Mouse (Mus musculus): ENCODE data around the gene Itsn1. TPM values are rescaled to one million over a fixed set of nuclear protein-coding genes. Genes with fewer than 3 reads are reported as not detected.

Gene Itsn1
- polyA plus RNA-seq, 2 experiments: 31.4 to 46.8 TPM

- Histone ChIP-seq H3K4me1 (replicated peaks; ENCODE audit: control insufficient read depth in 2 of 2, insufficient read depth in 2 of 2, low read length in 1 of 2) (peaks cover 24 to 43% of the 10 kb centered on the region in 2 experiments), H3K27me3 (ENCODE audit: control insufficient read depth, insufficient read depth, low read length) (no peaks in the 10 kb centered on the region), H3K4me2 (ENCODE audit: low read depth) (no peak overlapping the region), H3K27ac (no peak overlapping the region; the same call in 1 of the 2 replicates), H3K9me3 (ENCODE audit: control insufficient read depth, low read length) (no peaks in the 10 kb centered on the region), H3K36me3 (replicated peaks; ENCODE audit: control insufficient read depth, insufficient read depth, low read depth) (peaks cover 15% of the 10 kb centered on the region), H3K4me3 (ENCODE audit: insufficient read depth in 1 of 2, low read depth in 2 of 2, low read length in 2 of 2) (no peak overlapping the region), H3K9ac (replicated peaks) (no peak overlapping the region)
- DNase-seq (ENCODE audit: low read depth in 3 of 3, low spot score in 3 of 3): no peak
- TF ChIP-seq CTCF (IDR thresholded peaks at IDR 0.05; ENCODE audit: low read depth) (no peak), EP300 (IDR thresholded peaks at IDR 0.05; ENCODE audit: low read depth) (no peak)
- ATAC-seq (ENCODE audit: insufficient read depth): no peak
- WGBS (ENCODE audit: insufficient replicate concordance): 71% methylated on average over 5 of the region's 5 CpGs
These were observed 73.5 kb downstream of the Itsn1 start for GRCm38 (mm10) chr16:91802461-91803062.

GRCm38 (mm10) chr16:91804418-91804817 lies 75.3 kb downstream of the Itsn1 start:
- Histone ChIP-seq H3K4me2 (ENCODE audit: low read depth) (peak overlapping the region; percentile 70), H3K27ac (peak overlapping the region; percentile 99), H3K4me1 (replicated peaks; ENCODE audit: control insufficient read depth in 2 of 2, insufficient read depth in 2 of 2, low read length in 1 of 2) (peaks cover 24 to 43% of the 10 kb centered on the region in 2 experiments), H3K9ac (replicated peaks) (peak overlapping the region; percentile 87), H3K9me3 (ENCODE audit: control insufficient read depth, low read length) (no peaks in the 10 kb centered on the region), H3K4me3 (ENCODE audit: insufficient read depth in 1 of 2, low read depth in 2 of 2, low read length in 2 of 2) (peak overlapping the region; percentile 69 to 95), H3K27me3 (ENCODE audit: control insufficient read depth, insufficient read depth, low read length) (no peaks in the 10 kb centered on the region), H3K36me3 (replicated peaks; ENCODE audit: control insufficient read depth, insufficient read depth, low read depth) (peaks cover 25% of the 10 kb centered on the region)
- TF ChIP-seq EP300 (IDR thresholded peaks at IDR 0.05; ENCODE audit: low read depth): peak; percentile 98
- TF ChIP-seq CTCF (IDR thresholded peaks at IDR 0.05; ENCODE audit: low read depth): no peak
- WGBS (ENCODE audit: insufficient replicate concordance): 16% methylated on average over 8 of the region's 8 CpGs
- DNase-seq (ENCODE audit: low read depth in 3 of 3, low spot score in 3 of 3): peak; percentile 91 to 93 (median 92)
- ATAC-seq (ENCODE audit: insufficient read depth): peak; percentile 97

- WGBS (ENCODE audit: insufficient replicate concordance): 28% methylated on average over 5 of the region's 5 CpGs
These were observed 75.8 kb downstream of the Itsn1 start for GRCm38 (mm10) chr16:91804831-91805230.

GRCm38 (mm10) chr16:91810235-91810634 lies 81.2 kb downstream of the Itsn1 start:
- Histone ChIP-seq H3K4me3 (ENCODE audit: insufficient read depth in 1 of 2, low read depth in 2 of 2, low read length in 2 of 2) (no peak overlapping the region), H3K9me3 (ENCODE audit: control insufficient read depth, low read length) (no peaks in the 10 kb centered on the region)

More at GRCm38 (mm10) chr16:91804831-91805230, 75.8 kb downstream of the Itsn1 start:
- peaks cover 24 to 43% of the 10 kb centered on the region in 2 experiments for H3K4me1 ChIP-seq (replicated peaks; ENCODE audit: control insufficient read depth in 2 of 2, insufficient read depth in 2 of 2, low read length in 1 of 2)
- peaks cover 30% of the 10 kb centered on the region for H3K36me3 ChIP-seq (replicated peaks; ENCODE audit: control insufficient read depth, insufficient read depth, low read depth)
- peak overlapping the region; percentile 87 for H3K9ac ChIP-seq (replicated peaks)
- peak overlapping the region; percentile 70 for H3K4me2 ChIP-seq (ENCODE audit: low read depth)
- H3K4me3 ChIP-seq (ENCODE audit: insufficient read depth in 1 of 2, low read depth in 2 of 2, low read length in 2 of 2): peak overlapping the region; percentile 69 to 95
- TF ChIP-seq EP300 (IDR thresholded peaks at IDR 0.05; ENCODE audit: low read depth) (no peak), CTCF (IDR thresholded peaks at IDR 0.05; ENCODE audit: low read depth) (no peak)
- ATAC-seq (ENCODE audit: insufficient read depth) (peak; percentile 68), DNase-seq (ENCODE audit: low read depth in 3 of 3, low spot score in 3 of 3) (peak in 1 of 3 experiments; percentile 35)
- no peaks in the 10 kb centered on the region for H3K27me3 ChIP-seq (ENCODE audit: control insufficient read depth, insufficient read depth, low read length)
- H3K27ac ChIP-seq: peak overlapping the region; percentile 99
- H3K9me3 ChIP-seq (ENCODE audit: control insufficient read depth, low read length): no peaks in the 10 kb centered on the region

GRCm38 (mm10) chr16:91811339-91811738 lies 82.3 kb downstream of the Itsn1 start:
- DNase-seq (ENCODE audit: low read depth in 3 of 3, low spot score in 3 of 3) (no peak), ATAC-seq (ENCODE audit: insufficient read depth) (no peak)
- WGBS (ENCODE audit: insufficient replicate concordance): 67% methylated on average over 7 of the region's 7 CpGs
- Histone ChIP-seq H3K4me1 (replicated peaks; ENCODE audit: control insufficient read depth in 2 of 2, insufficient read depth in 2 of 2, low read length in 1 of 2) (peaks cover 3 to 5% of the 10 kb centered on the region in 2 experiments), H3K27ac (no peak overlapping the region), H3K4me3 (ENCODE audit: insufficient read depth in 1 of 2, low read depth in 2 of 2, low read length in 2 of 2) (no peak overlapping the region), H3K9ac (replicated peaks) (no peak overlapping the region), H3K36me3 (replicated peaks; ENCODE audit: control insufficient read depth, insufficient read depth, low read depth) (peaks cover 70% of the 10 kb centered on the region), H3K4me2 (ENCODE audit: low read depth) (no peak overlapping the region), H3K27me3 (ENCODE audit: control insufficient read depth, insufficient read depth, low read length) (no peaks in the 10 kb centered on the region), H3K9me3 (ENCODE audit: control insufficient read depth, low read length) (no peaks in the 10 kb centered on the region)
- TF ChIP-seq CTCF (IDR thresholded peaks at IDR 0.05; ENCODE audit: low read depth) (no peak), EP300 (IDR thresholded peaks at IDR 0.05; ENCODE audit: low read depth) (no peak)

More at GRCm38 (mm10) chr16:91810235-91810634, 81.2 kb downstream of the Itsn1 start:
- no peaks in the 10 kb centered on the region for H3K27me3 ChIP-seq (ENCODE audit: control insufficient read depth, insufficient read depth, low read length)
- ATAC-seq (ENCODE audit: insufficient read depth): no peak
- no peak for DNase-seq (ENCODE audit: low read depth in 3 of 3, low spot score in 3 of 3)
- H3K27ac ChIP-seq: no peak overlapping the region
- H3K4me2 ChIP-seq (ENCODE audit: low read depth): no peak overlapping the region
- H3K4me1 ChIP-seq (replicated peaks; ENCODE audit: control insufficient read depth in 2 of 2, insufficient read depth in 2 of 2, low read length in 1 of 2): peaks cover 5 to 11% of the 10 kb centered on the region in 2 experiments
- peaks cover 65% of the 10 kb centered on the region for H3K36me3 ChIP-seq (replicated peaks; ENCODE audit: control insufficient read depth, insufficient read depth, low read depth)
- H3K9ac ChIP-seq (replicated peaks): no peak overlapping the region
- 85% methylated on average over 7 of the region's 7 CpGs for WGBS (ENCODE audit: insufficient replicate concordance)
- TF ChIP-seq CTCF (IDR thresholded peaks at IDR 0.05; ENCODE audit: low read depth) (no peak), EP300 (IDR thresholded peaks at IDR 0.05; ENCODE audit: low read depth) (no peak)

Data from liver, embryonic 14.5 days (tissue).